Mouse (Mus musculus) G1E (cell line): ENCODE results near the gene Hspb7.

Source experiments
- CTCF ChIP-seq: IDR thresholded peaks from 2 replicates; pipeline ENCODE4 v1.5.1; 2012; ENCODE audit warnings: low read depth, low read length, inconsistent platforms, mixed read lengths
- GATA1 ChIP-seq: IDR thresholded peaks from 2 replicates; pipeline ENCODE4 v1.6.1; 2012; ENCODE audit warnings: borderline replicate concordance, low read length, inconsistent platforms, mixed read lengths
- GATA2 ChIP-seq: IDR thresholded peaks from 2 replicates; pipeline ENCODE4 v1.6.1; 2012; ENCODE audit warnings: low read depth, low read length, inconsistent platforms, borderline replicate concordance

DNA sequence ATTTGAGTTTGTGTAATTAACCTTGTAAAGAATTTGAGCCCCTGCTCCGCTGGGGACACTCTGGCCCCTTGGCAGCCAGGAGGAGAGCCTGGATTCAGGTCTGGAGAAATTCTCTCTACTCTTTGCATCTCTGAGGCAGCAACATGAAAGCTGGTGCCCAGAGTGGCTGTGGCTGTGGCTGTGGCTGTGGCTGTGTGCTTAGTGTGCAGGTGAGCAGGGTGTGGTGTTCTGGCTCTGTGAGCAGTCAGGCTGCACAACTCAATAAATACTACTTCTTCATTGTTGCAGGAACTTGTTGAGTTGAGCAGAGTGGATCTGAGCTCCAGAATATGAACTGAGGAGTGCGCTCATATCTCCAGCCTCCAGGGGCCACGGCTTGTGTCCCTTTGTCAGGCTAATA, 38.3 kb downstream of the Hspb7 start:
- TF ChIP-seq GATA2 (no peak), CTCF (no peak), GATA1 (no peak)
